Mouse (Mus musculus): ENCODE results near the gene Uqcc1. TPM values are rescaled to one million over a fixed set of nuclear protein-coding genes. Genes with fewer than 3 reads are reported as not detected.

Uqcc1 gene
- polyA plus RNA-seq (2015; fragmentation: Nextera tagmentation; extraction: Ambion mirVana) = 52.1 and 65.6 TPM in 2 replicates

- Histone ChIP-seq H3K4me3 (replicated peaks) (peak within 1 kb of the TSS; percentile 68), H3K4me1 (peaks cover 13% of the 10 kb centered on the region), H3K4me2 (replicated peaks) (peak within 1 kb of the TSS; percentile 65), H3K9me3 (replicated peaks) (no peaks in the 10 kb centered on the region), H3K27me3 (no peaks in the 10 kb centered on the region), H3K27ac (replicated peaks) (peak within 1 kb of the TSS; percentile 96), H3K36me3 (no peaks in the 10 kb centered on the region), H3K9ac (peak within 1 kb of the TSS; percentile 26)
- ATAC-seq (ENCODE audit: insufficient number of reproducible peaks, low FRiP score, low TSS enrichment, low read depth) = peak; percentile 94
- under 1% methylated on average over 38 of the region's 38 CpGs for WGBS
Measured at GRCm38 (mm10) chr2:155929531-155930442, at the start of gene Uqcc1. Gene Uqcc1, minus strand, starts transcription at chr2:155930310.

- Histone ChIP-seq H3K4me3 (replicated peaks) (no peak overlapping the region), H3K4me1 (no peaks in the 10 kb centered on the region), H3K9ac (no peak overlapping the region), H3K27me3 (no peaks in the 10 kb centered on the region), H3K27ac (replicated peaks) (no peak overlapping the region), H3K36me3 (peaks cover 95% of the 10 kb centered on the region), H3K4me2 (replicated peaks) (no peak overlapping the region), H3K9me3 (replicated peaks) (no peaks in the 10 kb centered on the region)
- WGBS = 83% methylated on average over 5 of the region's 5 CpGs
- ATAC-seq (ENCODE audit: insufficient number of reproducible peaks, low FRiP score, low TSS enrichment, low read depth) = no peak; the same call in 1 of the 2 replicates
Measured at GRCm38 (mm10) chr2:155979328-155979991, 49.4 kb upstream of the Uqcc1 start.

GRCm38 (mm10) chr2:155974087-155974731 lies 44.1 kb upstream of the Uqcc1 start:
- Histone ChIP-seq H3K4me1 (no peaks in the 10 kb centered on the region), H3K4me3 (replicated peaks) (no peak overlapping the region), H3K36me3 (peaks cover 88% of the 10 kb centered on the region)

GRCm38 (mm10) chr2:155973348-155973747 lies 43.2 kb upstream of the Uqcc1 start:
- no peak overlapping the region for H3K4me2 ChIP-seq (replicated peaks)
- no peaks in the 10 kb centered on the region for H3K4me1 ChIP-seq
- H3K9me3 ChIP-seq (replicated peaks) = no peaks in the 10 kb centered on the region
- H3K27me3 ChIP-seq = no peaks in the 10 kb centered on the region
- no peak overlapping the region for H3K4me3 ChIP-seq (replicated peaks)
- peaks cover 89% of the 10 kb centered on the region for H3K36me3 ChIP-seq
- no peak for ATAC-seq (ENCODE audit: insufficient number of reproducible peaks, low FRiP score, low TSS enrichment, low read depth)
- no peak overlapping the region for H3K27ac ChIP-seq (replicated peaks)
- no peak overlapping the region for H3K9ac ChIP-seq
- WGBS = 72% methylated on average over 6 of the region's 6 CpGs

More at GRCm38 (mm10) chr2:155974087-155974731, 44.1 kb upstream of the Uqcc1 start:
- Histone ChIP-seq H3K9me3 (replicated peaks) (no peaks in the 10 kb centered on the region), H3K27ac (replicated peaks) (no peak overlapping the region), H3K27me3 (no peaks in the 10 kb centered on the region), H3K4me2 (replicated peaks) (no peak overlapping the region), H3K9ac (no peak overlapping the region)
- WGBS = 81% methylated on average over 14 of the region's 14 CpGs
- ATAC-seq (ENCODE audit: insufficient number of reproducible peaks, low FRiP score, low TSS enrichment, low read depth) = no peak

GRCm38 (mm10) chr2:155962991-155963390 lies 32.9 kb upstream of the Uqcc1 start:
- no peak for ATAC-seq (ENCODE audit: insufficient number of reproducible peaks, low FRiP score, low TSS enrichment, low read depth)
- 0 out of 2 replicates have a peak, but pooled peaks cover 2% of the 10 kb centered on the region for H3K4me1 ChIP-seq
- no peak overlapping the region for H3K4me2 ChIP-seq (replicated peaks)
- H3K9me3 ChIP-seq (replicated peaks) = no peaks in the 10 kb centered on the region
- no peak overlapping the region for H3K27ac ChIP-seq (replicated peaks)
- no peaks in the 10 kb centered on the region for H3K27me3 ChIP-seq
- 25% methylated on average over 1 of the region's 1 CpGs for WGBS
- peaks cover 58% of the 10 kb centered on the region for H3K36me3 ChIP-seq
- H3K9ac ChIP-seq = no peak overlapping the region
- no peak overlapping the region for H3K4me3 ChIP-seq (replicated peaks)

DNA sequence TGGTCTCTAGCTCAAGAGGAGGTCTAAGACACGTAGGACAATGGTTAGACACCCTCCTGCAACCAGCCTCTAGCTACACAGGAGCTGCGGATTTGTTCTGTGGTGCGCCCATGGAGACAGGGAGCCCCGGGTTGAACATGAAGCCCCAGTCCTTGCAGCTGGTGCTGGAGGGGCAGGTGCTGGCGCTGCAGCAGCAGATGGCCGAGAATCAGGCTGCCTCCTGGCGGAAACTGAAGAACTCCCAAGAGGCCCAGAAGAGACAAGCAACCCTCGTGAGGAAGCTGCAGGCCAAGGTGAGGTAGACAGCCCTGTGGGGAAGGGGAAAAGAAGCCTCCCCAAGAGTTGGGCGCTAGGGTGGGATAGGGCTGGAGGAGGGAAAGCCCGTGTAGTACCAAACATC lies 31.8 kb upstream of the Uqcc1 start:
- peaks cover 9% of the 10 kb centered on the region; the same call in 1 of the 2 replicates for H3K4me1 ChIP-seq
- H3K9ac ChIP-seq = no peak overlapping the region
- H3K27me3 ChIP-seq = no peaks in the 10 kb centered on the region
- no peaks in the 10 kb centered on the region for H3K9me3 ChIP-seq (replicated peaks)
- H3K4me3 ChIP-seq (replicated peaks) = no peak overlapping the region
- H3K36me3 ChIP-seq = peaks cover 47% of the 10 kb centered on the region
- WGBS = 77% methylated on average over 10 of the region's 10 CpGs
- H3K27ac ChIP-seq (replicated peaks) = no peak overlapping the region
- no peak overlapping the region for H3K4me2 ChIP-seq (replicated peaks)
- no peak for ATAC-seq (ENCODE audit: insufficient number of reproducible peaks, low FRiP score, low TSS enrichment, low read depth)

DNA sequence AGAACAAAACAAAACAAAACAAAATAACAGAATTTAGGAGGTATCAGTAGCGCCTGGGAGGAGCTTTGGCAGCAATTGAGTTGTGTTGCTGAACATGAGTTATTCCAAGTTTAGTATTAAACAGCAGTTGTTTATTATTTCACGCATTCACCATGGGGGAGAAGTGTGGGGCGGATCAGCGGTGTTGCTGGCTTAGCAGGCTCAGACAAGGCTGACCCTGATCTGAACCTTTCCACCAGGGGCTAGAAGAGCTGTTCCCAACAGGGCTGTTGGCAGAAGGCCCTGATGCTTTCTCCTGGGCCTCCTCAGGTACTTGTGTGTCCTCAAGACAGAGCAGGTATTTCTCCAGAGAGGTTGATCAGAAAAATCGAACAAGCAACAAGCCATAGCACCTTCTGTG lies 29.9 kb upstream of the Uqcc1 start:
- Histone ChIP-seq H3K4me2 (replicated peaks) (no peak overlapping the region), H3K36me3 (peaks cover 30% of the 10 kb centered on the region), H3K9me3 (replicated peaks) (no peaks in the 10 kb centered on the region), H3K27me3 (no peaks in the 10 kb centered on the region), H3K27ac (replicated peaks) (no peak overlapping the region), H3K4me1 (peaks cover 9% of the 10 kb centered on the region; the same call in 1 of the 2 replicates), H3K4me3 (replicated peaks) (no peak overlapping the region), H3K9ac (no peak overlapping the region)
- no peak for ATAC-seq (ENCODE audit: insufficient number of reproducible peaks, low FRiP score, low TSS enrichment, low read depth)
- 83% methylated on average over 5 of the region's 5 CpGs for WGBS

- peak within 1 kb of the TSS; percentile 58 for H3K4me2 ChIP-seq (replicated peaks)
- H3K4me1 ChIP-seq = peaks cover 9% of the 10 kb centered on the region; the same call in 1 of the 2 replicates
- no peaks in the 10 kb centered on the region for H3K9me3 ChIP-seq (replicated peaks)
- H3K36me3 ChIP-seq = no peaks in the 10 kb centered on the region
- under 1% methylated on average over 57 of the region's 59 CpGs for WGBS
- H3K4me3 ChIP-seq (replicated peaks) = peak within 1 kb of the TSS; percentile 93
- peak; percentile 96 for ATAC-seq (ENCODE audit: insufficient number of reproducible peaks, low FRiP score, low TSS enrichment, low read depth)
- peak within 1 kb of the TSS; percentile 90 for H3K27ac ChIP-seq (replicated peaks)
- no peaks in the 10 kb centered on the region for H3K27me3 ChIP-seq
- peak within 1 kb of the TSS; percentile 95 for H3K9ac ChIP-seq
Measured at GRCm38 (mm10) chr2:155956134-155957059, 26.3 kb upstream of the Uqcc1 start, which contains the start of gene Cep250. Gene Cep250, plus strand, starts transcription at chr2:155956458.

GRCm38 (mm10) chr2:155952006-155952405 lies 21.9 kb upstream of the Uqcc1 start:
- ATAC-seq (ENCODE audit: insufficient number of reproducible peaks, low FRiP score, low TSS enrichment, low read depth) = no peak
- Histone ChIP-seq H3K36me3 (no peaks in the 10 kb centered on the region), H3K27ac (replicated peaks) (no peak overlapping the region), H3K27me3 (no peaks in the 10 kb centered on the region), H3K9ac (no peak overlapping the region), H3K4me1 (peaks cover 7% of the 10 kb centered on the region), H3K9me3 (replicated peaks) (no peaks in the 10 kb centered on the region), H3K4me3 (replicated peaks) (no peak overlapping the region), H3K4me2 (replicated peaks) (no peak overlapping the region)

DNA sequence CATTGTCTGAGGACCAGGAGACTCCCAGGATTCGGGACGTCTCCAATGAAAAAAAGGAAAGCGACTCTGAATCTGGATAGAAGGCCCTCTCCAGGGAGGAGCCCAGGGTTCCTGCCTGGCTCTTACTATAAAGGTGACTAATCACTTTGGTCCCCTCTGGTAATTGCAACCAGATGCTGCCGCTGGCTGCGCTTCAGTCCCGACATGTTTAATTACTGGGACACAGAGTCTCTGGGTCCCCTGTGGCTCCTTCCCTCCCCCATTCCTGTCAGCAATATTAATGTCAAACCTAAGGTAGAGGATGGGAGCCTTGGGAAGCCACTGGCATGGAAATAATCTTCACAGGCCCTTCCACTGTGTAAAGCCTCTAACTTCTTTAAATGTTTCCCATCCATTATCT lies 19.3 kb upstream of the Uqcc1 start:
- no peak for ATAC-seq (ENCODE audit: insufficient number of reproducible peaks, low FRiP score, low TSS enrichment, low read depth)
- H3K4me1 ChIP-seq = peaks cover 24% of the 10 kb centered on the region
- H3K4me2 ChIP-seq (replicated peaks) = no peak overlapping the region
- H3K4me3 ChIP-seq (replicated peaks) = no peak overlapping the region
- H3K27me3 ChIP-seq = no peaks in the 10 kb centered on the region; the same call in 1 of the 2 replicates
- H3K27ac ChIP-seq (replicated peaks) = no peak overlapping the region
- 8% methylated on average over 6 of the region's 6 CpGs for WGBS
- H3K36me3 ChIP-seq = no peaks in the 10 kb centered on the region
- no peaks in the 10 kb centered on the region for H3K9me3 ChIP-seq (replicated peaks)
- no peak overlapping the region for H3K9ac ChIP-seq
